Mouse (Mus musculus): ENCODE data around the gene Abca1. TPM values are rescaled to one million over a fixed set of nuclear protein-coding genes. Genes with fewer than 3 reads are reported as not detected.

Abca1 gene
- total RNA-seq (2021) (10 to 100 TPM; 13.1 to 23.5 TPM), polyA plus RNA-seq (2012; rRNA removed) (4.2 and 8.4 TPM in 2 replicates)
- long read RNA-seq: 0 reads

GRCm38 (mm10) chr4:53159767-53160166 is at the start of gene Abca1:
TSS of gene Abca1 (minus strand) at chr4:53159895.
- peak within 1 kb of the TSS; percentile 67 for H3K9ac ChIP-seq (ENCODE audit: low read depth, low read length)
- peak; percentile 91 to 94 for DNase-seq
- H3K36me3 ChIP-seq (ENCODE audit: control insufficient read depth, insufficient read depth, low read length): peaks cover 5% of the 10 kb centered on the region; the same call in 1 of the 2 replicates
- TF ChIP-seq CTCF (IDR thresholded peaks at IDR 0.05) (peak; percentile 47), POLR2A (IDR thresholded peaks at IDR 0.05; ENCODE audit: insufficient read depth, low read depth, low read length) (peak; percentile 88), EP300 (IDR thresholded peaks at IDR 0.05; ENCODE audit: insufficient read depth, low read depth, low read length) (0 out of 2 replicates have a peak, but pooled peaks have one; percentile 8)
- peak within 1 kb of the TSS; percentile 97 for H3K4me3 ChIP-seq
- H3K79me2 ChIP-seq (replicated peaks; ENCODE audit: control insufficient read depth, insufficient read depth, low read length): no peaks in the 10 kb centered on the region
- peaks cover 10% of the 10 kb centered on the region for H3K4me1 ChIP-seq (ENCODE audit: control insufficient read depth, insufficient read depth, low read length)
- WGBS: 1% methylated on average over 37 of the region's 37 CpGs
- intact Hi-C loops (cut with DNase I): loop anchor here (1.0 to 5.0 kb wide), 6 partner anchors 19 to 178 kb away; no protein-coding TSS in a partner anchor
- H3K27me3 ChIP-seq (ENCODE audit: control insufficient read depth, insufficient read depth, low read length): no peaks in the 10 kb centered on the region
- H3K27ac ChIP-seq: peak within 1 kb of the TSS; percentile 90

GRCm38 (mm10) chr4:53204482-53204881 is 44.8 kb upstream of the Abca1 start:
- no peak overlapping the region for H3K4me3 ChIP-seq
- WGBS: 87% methylated on average over 7 of the region's 7 CpGs
- intact Hi-C loops (cut with DNase I): no loop called here

DNA sequence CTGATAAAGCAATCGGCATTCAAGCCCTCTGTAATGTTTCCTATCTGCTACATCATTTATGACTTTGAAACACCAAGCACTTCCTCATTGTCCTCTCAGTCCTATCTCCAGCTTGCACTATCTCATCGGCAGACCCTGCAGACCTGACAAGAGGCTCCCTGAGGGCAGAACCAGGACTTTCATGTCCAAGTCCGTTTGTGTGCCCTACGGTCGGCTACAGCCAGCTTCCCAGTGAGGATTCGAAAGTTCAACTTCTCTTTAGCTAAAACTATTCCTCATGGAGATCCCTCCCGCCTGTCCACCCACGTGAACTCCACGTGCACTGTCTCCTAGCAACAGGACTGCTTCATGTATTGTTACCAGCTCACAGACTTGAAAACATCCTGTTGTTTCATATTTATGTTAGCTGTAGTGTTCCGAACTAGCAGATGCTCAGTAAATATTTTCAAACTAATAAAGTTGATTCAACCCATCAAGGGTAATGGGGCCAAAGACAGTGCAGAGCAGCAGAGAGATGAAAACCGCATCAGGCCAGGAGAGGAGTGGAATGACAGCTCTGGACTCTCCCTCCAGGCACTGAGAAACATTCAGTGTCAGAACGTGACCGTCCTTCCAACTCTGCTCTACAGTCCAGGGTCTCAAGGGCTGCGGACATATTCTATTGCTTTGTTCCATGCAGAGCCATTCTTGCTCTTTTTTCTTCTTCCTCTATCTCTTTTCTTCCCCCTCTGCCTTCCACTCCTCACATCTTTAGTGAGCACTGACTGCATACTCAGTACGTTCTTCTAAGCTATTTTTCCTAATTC is 44.1 kb upstream of the Abca1 start:
- DNase-seq: no peak
- Histone ChIP-seq H3K79me2 (replicated peaks; ENCODE audit: control insufficient read depth, insufficient read depth, low read length) (no peaks in the 10 kb centered on the region), H3K27me3 (ENCODE audit: control insufficient read depth, insufficient read depth, low read length) (no peaks in the 10 kb centered on the region), H3K9ac (ENCODE audit: low read depth, low read length) (no peak overlapping the region), H3K4me3 (no peak overlapping the region), H3K4me1 (ENCODE audit: control insufficient read depth, insufficient read depth, low read length) (no peaks in the 10 kb centered on the region), H3K36me3 (ENCODE audit: control insufficient read depth, insufficient read depth, low read length) (no peaks in the 10 kb centered on the region; the same call in 1 of the 2 replicates), H3K27ac (no peak overlapping the region)
- WGBS: 61% methylated on average over 15 of the region's 15 CpGs
- intact Hi-C loops (cut with DNase I): no loop called here
- no peak for TF ChIP-seq POLR2A (IDR thresholded peaks at IDR 0.05; ENCODE audit: insufficient read depth, low read depth, low read length)
- no peak for TF ChIP-seq CTCF (IDR thresholded peaks at IDR 0.05)
- no peak for TF ChIP-seq EP300 (IDR thresholded peaks at IDR 0.05; ENCODE audit: insufficient read depth, low read depth, low read length)

More at GRCm38 (mm10) chr4:53204482-53204881, 44.8 kb upstream of the Abca1 start:
- TF ChIP-seq CTCF (IDR thresholded peaks at IDR 0.05): no peak
- Histone ChIP-seq H3K36me3 (ENCODE audit: control insufficient read depth, insufficient read depth, low read length) (no peaks in the 10 kb centered on the region; the same call in 1 of the 2 replicates), H3K9ac (ENCODE audit: low read depth, low read length) (no peak overlapping the region), H3K27ac (no peak overlapping the region), H3K4me1 (ENCODE audit: control insufficient read depth, insufficient read depth, low read length) (no peaks in the 10 kb centered on the region), H3K27me3 (ENCODE audit: control insufficient read depth, insufficient read depth, low read length) (no peaks in the 10 kb centered on the region), H3K79me2 (replicated peaks; ENCODE audit: control insufficient read depth, insufficient read depth, low read length) (no peaks in the 10 kb centered on the region)
- no peak for DNase-seq

- Histone ChIP-seq H3K27me3 (ENCODE audit: control insufficient read depth, insufficient read depth, low read length) (no peaks in the 10 kb centered on the region), H3K4me1 (ENCODE audit: control insufficient read depth, insufficient read depth, low read length) (no peaks in the 10 kb centered on the region; the same call in 1 of the 2 replicates), H3K9ac (ENCODE audit: low read depth, low read length) (no peak overlapping the region), H3K36me3 (ENCODE audit: control insufficient read depth, insufficient read depth, low read length) (peaks cover 2% of the 10 kb centered on the region), H3K4me3 (no peak overlapping the region), H3K79me2 (replicated peaks; ENCODE audit: control insufficient read depth, insufficient read depth, low read length) (no peaks in the 10 kb centered on the region), H3K27ac (no peak overlapping the region)
- TF ChIP-seq POLR2A (IDR thresholded peaks at IDR 0.05; ENCODE audit: insufficient read depth, low read depth, low read length): no peak
- TF ChIP-seq CTCF (IDR thresholded peaks at IDR 0.05): no peak
- no peak for TF ChIP-seq EP300 (IDR thresholded peaks at IDR 0.05; ENCODE audit: insufficient read depth, low read depth, low read length)
- WGBS: 92% methylated on average over 1 of the region's 1 CpGs
- DNase-seq: no peak
- intact Hi-C loops (cut with DNase I): no loop called here
Measured at GRCm38 (mm10) chr4:53200276-53200675, 40.6 kb upstream of the Abca1 start.

DNA sequence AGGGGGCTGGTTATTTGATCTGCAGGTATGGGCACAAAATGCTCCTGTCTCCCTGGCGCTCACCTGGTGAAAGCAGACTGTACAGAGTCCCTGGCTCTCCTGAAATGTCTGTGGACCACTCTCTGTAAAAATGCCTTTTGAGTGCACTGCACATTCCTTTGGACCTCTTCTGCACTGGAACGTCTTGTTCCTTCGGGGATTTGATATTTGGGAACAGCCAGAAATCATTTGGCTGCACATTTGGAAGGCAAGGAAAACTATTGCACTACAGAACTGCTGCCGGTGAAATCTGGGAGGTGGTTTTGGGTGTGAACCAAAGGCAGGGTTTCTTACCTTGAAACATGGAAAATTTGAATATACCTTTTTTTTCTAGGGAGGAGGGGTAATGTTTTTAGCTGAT is 38.1 kb upstream of the Abca1 start:
- Histone ChIP-seq H3K27me3 (ENCODE audit: control insufficient read depth, insufficient read depth, low read length) (no peaks in the 10 kb centered on the region), H3K9ac (ENCODE audit: low read depth, low read length) (peak overlapping the region; percentile 24; the same call in 1 of the 2 replicates), H3K36me3 (ENCODE audit: control insufficient read depth, insufficient read depth, low read length) (peaks cover 2% of the 10 kb centered on the region), H3K27ac (no peak overlapping the region), H3K4me1 (ENCODE audit: control insufficient read depth, insufficient read depth, low read length) (no peaks in the 10 kb centered on the region; the same call in 1 of the 2 replicates), H3K79me2 (replicated peaks; ENCODE audit: control insufficient read depth, insufficient read depth, low read length) (no peaks in the 10 kb centered on the region), H3K4me3 (no peak overlapping the region)
- DNase-seq: peak in 1 of 2 experiments; percentile 33
- no peak for TF ChIP-seq CTCF (IDR thresholded peaks at IDR 0.05)
- no peak for TF ChIP-seq POLR2A (IDR thresholded peaks at IDR 0.05; ENCODE audit: insufficient read depth, low read depth, low read length)
- TF ChIP-seq EP300 (IDR thresholded peaks at IDR 0.05; ENCODE audit: insufficient read depth, low read depth, low read length): no peak
- intact Hi-C loops (cut with DNase I): loop anchor here (2.0 to 5.0 kb wide), 2 partner anchors 21 to 159 kb away; no protein-coding TSS in a partner anchor
- WGBS: 62% methylated on average over 4 of the region's 4 CpGs

All from heart, adult 2 months (tissue).